Mouse (Mus musculus): ENCODE results near the gene Cyp19a1. TPM values are rescaled to one million over a fixed set of nuclear protein-coding genes. Genes with fewer than 3 reads are reported as not detected.
A peak's percentile ranks its signal among the peaks of the same experiment; 100 is the strongest.

The Cyp19a1 gene
- polyA plus RNA-seq, 1 experiment from 2014 or later: not detected

DNA sequence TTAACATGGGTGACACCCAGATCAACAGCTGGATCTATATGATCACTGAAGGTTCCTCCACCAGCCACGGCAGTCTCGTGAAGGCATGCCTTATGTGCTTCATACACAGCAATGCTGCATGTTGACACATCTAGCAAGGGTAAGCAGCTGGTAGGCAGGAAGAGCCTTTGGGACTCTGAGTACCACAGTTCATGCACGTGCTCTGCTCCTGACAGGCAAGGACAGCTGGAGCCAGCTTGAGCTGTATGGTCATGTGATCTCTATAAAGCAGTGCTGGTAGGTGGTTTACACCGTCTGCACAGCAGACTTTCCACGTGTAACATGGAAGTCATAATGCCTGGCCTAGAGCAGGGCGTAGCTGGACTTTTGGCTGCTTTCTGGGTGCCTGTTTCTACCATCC, 2.1 kb upstream of the Cyp19a1 start:
- no peak for ATAC-seq (replicated peaks)

DNA sequence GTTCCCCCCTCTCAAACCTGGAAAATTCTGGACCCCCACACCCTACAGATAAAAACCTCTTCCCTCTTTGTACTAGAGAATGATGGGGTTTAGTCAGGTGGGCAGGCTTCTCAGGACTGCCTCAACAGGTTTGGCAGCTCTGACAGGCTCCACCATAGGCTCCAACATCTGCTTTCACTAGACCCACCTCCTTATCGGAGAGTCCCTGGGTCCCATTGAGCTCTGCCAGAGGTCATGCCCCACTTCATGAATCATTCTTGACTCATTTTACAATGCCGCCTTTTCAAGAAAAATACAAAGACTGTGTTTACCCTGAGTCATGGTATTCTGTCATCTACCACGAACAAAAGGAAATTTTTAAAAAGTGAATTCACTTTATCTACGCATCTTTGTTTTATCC, 3.2 kb downstream of the Cyp19a1 start:
- no peak overlapping the region for H3K4me2 ChIP-seq
- H3K27me3 ChIP-seq (replicated peaks): no peaks in the 10 kb centered on the region
- no peaks in the 10 kb centered on the region for H3K4me1 ChIP-seq
- H3K36me3 ChIP-seq (replicated peaks): no peaks in the 10 kb centered on the region
- H3K27ac ChIP-seq: no peak overlapping the region
- H3K9me3 ChIP-seq: no peaks in the 10 kb centered on the region
- WGBS: 82% methylated on average over 4 of the region's 4 CpGs
- H3K9ac ChIP-seq: no peak overlapping the region
- no peak overlapping the region for H3K4me3 ChIP-seq
- no peak for ATAC-seq (replicated peaks)

More for the DNA sequence above, 2.1 kb upstream of the Cyp19a1 start:
- Histone ChIP-seq H3K9me3 (no peaks in the 10 kb centered on the region), H3K36me3 (replicated peaks) (no peaks in the 10 kb centered on the region), H3K4me3 (no peak overlapping the region), H3K27me3 (replicated peaks) (no peaks in the 10 kb centered on the region), H3K4me1 (no peaks in the 10 kb centered on the region), H3K9ac (no peak overlapping the region), H3K27ac (no peak overlapping the region), H3K4me2 (no peak overlapping the region)
- 82% methylated on average over 6 of the region's 6 CpGs for WGBS

DNA sequence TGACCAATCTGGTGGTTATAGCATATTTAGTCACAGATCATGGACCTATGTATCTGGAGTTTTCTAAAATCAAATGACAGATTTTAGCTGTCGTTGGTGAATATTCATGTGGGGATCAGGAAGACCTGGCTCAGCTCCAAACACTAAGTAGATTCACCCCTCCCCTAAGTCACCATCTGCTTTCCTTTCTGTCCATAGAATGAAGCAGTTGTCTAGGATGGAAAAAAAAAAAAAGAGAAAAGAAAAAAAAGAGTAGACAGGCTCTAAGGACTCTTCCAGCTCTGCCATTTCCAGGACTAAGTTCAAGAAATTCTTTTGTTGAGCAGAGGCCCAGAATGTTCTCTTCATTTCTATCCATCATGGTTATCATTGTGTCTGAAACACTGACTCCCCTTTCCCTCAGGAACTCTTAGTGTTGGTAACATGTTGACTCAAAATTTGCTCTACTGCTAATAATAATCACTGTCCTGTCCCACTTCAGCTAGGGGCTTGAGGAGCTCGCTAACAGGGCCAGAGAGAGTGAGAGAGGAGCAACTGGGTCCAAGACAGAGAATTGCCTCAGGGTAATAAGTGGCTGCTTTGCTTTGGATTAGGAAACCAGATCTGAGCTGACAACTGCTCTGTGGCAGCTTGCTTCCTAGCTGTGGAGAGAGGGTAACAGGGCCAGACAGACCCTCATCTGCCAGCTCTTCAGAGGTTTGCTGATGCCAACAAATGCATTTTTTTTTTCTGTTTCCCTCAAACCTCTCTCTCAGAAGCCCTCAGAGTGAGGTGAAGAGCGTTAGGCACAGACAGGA, 22.8 kb downstream of the Cyp19a1 start:
- H3K4me3 ChIP-seq: no peak overlapping the region
- no peaks in the 10 kb centered on the region for H3K9me3 ChIP-seq
- no peak for ATAC-seq (replicated peaks)
- H3K4me1 ChIP-seq: peaks cover 7% of the 10 kb centered on the region
- no peak overlapping the region for H3K9ac ChIP-seq
- 48% methylated on average over 3 of the region's 3 CpGs for WGBS
- 0 out of 2 replicates have a peak overlapping the region, but pooled peaks have one; percentile 18 for H3K27ac ChIP-seq
- H3K4me2 ChIP-seq: no peak overlapping the region
- H3K36me3 ChIP-seq (replicated peaks): no peaks in the 10 kb centered on the region
- H3K27me3 ChIP-seq (replicated peaks): no peaks in the 10 kb centered on the region

DNA sequence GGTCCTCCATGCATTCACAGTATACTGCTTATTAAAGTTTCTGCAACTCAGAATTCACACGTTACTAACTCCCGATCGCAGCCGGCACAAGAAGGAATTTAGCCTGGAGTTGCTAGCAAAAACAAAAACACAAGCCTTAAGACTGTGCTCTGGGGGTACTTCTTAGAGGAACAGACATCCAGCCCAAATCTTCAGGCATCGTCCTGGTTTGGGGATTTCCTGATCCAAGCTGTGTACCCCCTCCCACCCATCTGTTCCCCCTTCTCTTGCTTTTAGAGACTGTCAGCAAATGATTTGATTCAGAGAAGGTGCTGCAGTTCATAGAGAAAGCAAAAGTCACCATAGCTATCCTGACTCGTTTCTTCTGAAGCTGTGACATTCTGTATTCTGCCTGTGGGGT, 40.3 kb downstream of the Cyp19a1 start:
- no peak overlapping the region for H3K9ac ChIP-seq
- no peak for ATAC-seq (replicated peaks)
- H3K27me3 ChIP-seq (replicated peaks): no peaks in the 10 kb centered on the region
- no peak overlapping the region for H3K4me3 ChIP-seq
- H3K4me2 ChIP-seq: no peak overlapping the region
- H3K9me3 ChIP-seq: no peaks in the 10 kb centered on the region
- no peaks in the 10 kb centered on the region for H3K4me1 ChIP-seq
- H3K36me3 ChIP-seq (replicated peaks): no peaks in the 10 kb centered on the region
- H3K27ac ChIP-seq: no peak overlapping the region
- WGBS: 59% methylated on average over 6 of the region's 6 CpGs

DNA sequence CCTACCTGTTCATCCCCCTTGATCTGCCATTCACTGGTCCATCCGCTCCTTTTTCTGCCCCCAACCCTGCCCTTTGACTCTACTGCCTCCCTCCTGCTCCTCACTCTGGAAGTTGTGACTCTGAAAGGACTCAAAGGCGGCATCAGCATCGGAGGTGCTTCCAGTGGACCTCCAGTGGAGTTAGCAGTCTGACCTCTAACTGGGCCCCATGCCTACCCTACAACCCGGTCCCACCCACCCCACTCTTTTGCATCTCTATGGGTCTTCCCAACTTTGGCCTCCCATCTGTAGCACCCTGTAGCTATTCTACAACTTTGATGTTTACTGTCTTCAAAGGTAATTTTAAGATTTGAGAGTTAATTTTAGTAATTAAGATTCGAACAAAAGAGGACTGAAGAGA, 51.4 kb downstream of the Cyp19a1 start:
- no peaks in the 10 kb centered on the region for H3K27me3 ChIP-seq (replicated peaks)
- no peak overlapping the region for H3K4me3 ChIP-seq
- H3K27ac ChIP-seq: no peak overlapping the region
- H3K36me3 ChIP-seq (replicated peaks): no peaks in the 10 kb centered on the region
- no peak overlapping the region for H3K4me2 ChIP-seq
- ATAC-seq (replicated peaks): no peak
- WGBS: 71% methylated on average over 5 of the region's 5 CpGs
- no peak overlapping the region for H3K9ac ChIP-seq
- no peaks in the 10 kb centered on the region for H3K9me3 ChIP-seq
- H3K4me1 ChIP-seq: no peaks in the 10 kb centered on the region

DNA sequence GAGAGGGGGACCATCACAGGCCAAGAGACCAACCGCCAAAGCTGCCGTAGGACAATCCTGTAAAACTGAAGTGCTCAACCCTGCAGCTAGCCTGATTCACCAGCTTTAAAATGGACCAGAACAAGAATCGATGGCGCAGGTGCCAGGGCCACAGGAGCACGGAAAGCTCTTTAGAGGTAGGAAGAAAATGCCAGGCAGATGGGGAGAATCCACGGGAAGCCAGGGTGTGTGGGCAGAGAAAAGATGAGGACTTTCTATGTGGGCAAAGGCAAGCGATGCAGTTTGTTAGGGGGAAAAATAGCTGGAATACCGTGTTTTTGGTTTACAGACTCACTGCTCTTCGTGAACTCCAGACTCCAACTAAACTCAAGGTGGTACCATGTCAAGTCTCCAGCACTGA, 53.0 kb downstream of the Cyp19a1 start:
- no peaks in the 10 kb centered on the region for H3K4me1 ChIP-seq
- H3K9me3 ChIP-seq: no peaks in the 10 kb centered on the region
- H3K4me3 ChIP-seq: no peak overlapping the region
- no peak overlapping the region for H3K27ac ChIP-seq
- ATAC-seq (replicated peaks): no peak
- no peaks in the 10 kb centered on the region for H3K27me3 ChIP-seq (replicated peaks)
- WGBS: 88% methylated on average over 9 of the region's 9 CpGs
- no peaks in the 10 kb centered on the region for H3K36me3 ChIP-seq (replicated peaks)
- no peak overlapping the region for H3K9ac ChIP-seq
- no peak overlapping the region for H3K4me2 ChIP-seq

DNA sequence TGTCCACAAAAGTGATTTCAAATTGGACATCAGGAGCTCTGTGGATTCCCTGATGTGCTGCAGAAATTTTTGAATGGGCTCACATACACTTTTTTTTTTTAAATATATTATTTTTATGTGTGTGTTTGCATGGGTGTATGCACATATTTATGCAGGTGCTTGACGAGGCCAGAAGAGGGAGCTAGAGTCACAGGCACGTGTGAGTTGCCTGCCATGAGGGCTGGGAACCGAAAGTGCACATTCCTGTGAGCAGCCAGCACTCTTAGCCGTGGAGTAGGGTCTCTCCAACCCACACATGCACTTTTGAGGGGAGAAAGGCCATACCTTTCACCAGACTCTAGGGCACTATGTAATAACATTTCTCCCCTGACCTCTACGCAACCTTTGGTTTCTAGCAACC, 73.1 kb downstream of the Cyp19a1 start:
- no peaks in the 10 kb centered on the region for H3K36me3 ChIP-seq (replicated peaks)
- H3K27ac ChIP-seq: no peak overlapping the region
- H3K27me3 ChIP-seq (replicated peaks): no peaks in the 10 kb centered on the region
- no peak overlapping the region for H3K9ac ChIP-seq
- ATAC-seq (replicated peaks): no peak
- no peak overlapping the region for H3K4me2 ChIP-seq
- no peak overlapping the region for H3K4me3 ChIP-seq
- H3K9me3 ChIP-seq: no peaks in the 10 kb centered on the region
- 76% methylated on average over 5 of the region's 5 CpGs for WGBS
- no peaks in the 10 kb centered on the region for H3K4me1 ChIP-seq

DNA sequence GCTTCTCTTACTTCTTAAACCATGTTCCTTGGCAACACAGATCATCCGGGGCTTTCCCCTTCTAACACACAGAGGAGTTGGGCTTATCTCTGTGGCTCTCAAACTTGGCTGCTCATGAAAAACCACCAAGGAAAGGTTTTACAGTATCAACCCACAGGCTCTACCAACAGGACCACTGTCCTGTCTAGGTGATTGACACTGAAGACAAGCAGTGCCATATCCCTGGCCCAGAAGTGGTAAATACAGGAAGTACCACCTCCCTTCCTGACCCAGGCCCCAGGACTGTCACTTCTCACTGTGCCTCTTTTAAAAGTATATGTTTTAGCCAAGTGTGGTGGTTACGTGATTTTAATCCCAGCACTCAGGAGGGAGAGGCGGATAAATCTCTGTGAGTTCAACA, 76.5 kb downstream of the Cyp19a1 start:
- ATAC-seq (replicated peaks): no peak
- Histone ChIP-seq H3K36me3 (replicated peaks) (no peaks in the 10 kb centered on the region), H3K4me1 (no peaks in the 10 kb centered on the region), H3K4me3 (no peak overlapping the region), H3K9me3 (no peaks in the 10 kb centered on the region), H3K27me3 (replicated peaks) (no peaks in the 10 kb centered on the region), H3K9ac (no peak overlapping the region), H3K27ac (no peak overlapping the region), H3K4me2 (no peak overlapping the region)
- WGBS: 87% methylated on average over 3 of the region's 3 CpGs

DNA sequence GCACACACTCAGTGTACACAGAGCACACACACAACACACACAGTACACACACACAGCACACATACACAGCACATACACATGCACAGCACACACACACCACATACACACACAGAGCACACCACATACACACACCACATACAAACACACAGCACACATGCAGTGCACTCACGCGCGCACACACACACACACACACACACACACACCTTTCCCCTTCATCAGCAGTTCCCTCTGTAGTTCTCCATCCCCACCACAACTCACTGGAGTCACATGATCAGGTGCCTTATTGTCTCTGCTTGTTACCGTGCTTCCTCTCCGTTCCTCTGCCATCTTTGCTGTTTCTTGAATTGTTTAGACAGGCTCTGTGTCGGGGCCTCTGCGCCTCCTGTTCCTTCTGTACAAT, 85.4 kb downstream of the Cyp19a1 start:
- Histone ChIP-seq H3K9me3 (no peaks in the 10 kb centered on the region), H3K9ac (no peak overlapping the region), H3K4me3 (no peak overlapping the region), H3K27ac (no peak overlapping the region), H3K4me1 (no peaks in the 10 kb centered on the region), H3K36me3 (replicated peaks) (no peaks in the 10 kb centered on the region), H3K27me3 (replicated peaks) (no peaks in the 10 kb centered on the region), H3K4me2 (no peak overlapping the region)
- 81% methylated on average over 7 of the region's 7 CpGs for WGBS
- ATAC-seq (replicated peaks): no peak

DNA sequence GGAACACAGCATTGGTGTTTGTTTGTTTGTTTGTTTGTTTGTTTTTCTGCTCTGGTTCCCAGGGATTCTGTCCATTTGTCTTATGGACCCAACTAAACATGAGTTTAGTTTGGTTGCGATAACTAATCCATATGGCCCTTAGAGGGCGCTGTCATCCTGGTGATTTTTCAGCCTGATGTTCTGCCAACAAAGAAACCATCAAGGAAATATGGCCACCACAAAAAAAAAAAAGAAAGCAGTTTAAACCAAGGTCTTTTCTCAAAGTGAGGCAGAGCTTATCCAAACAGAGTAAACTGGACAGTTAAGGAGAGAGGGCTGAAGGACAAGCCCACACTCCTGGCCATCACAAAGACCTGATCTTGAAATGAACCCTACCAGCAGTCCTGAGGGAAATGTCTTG, 86.6 kb downstream of the Cyp19a1 start:
- no peak overlapping the region for H3K4me3 ChIP-seq
- ATAC-seq (replicated peaks): no peak
- 14% methylated on average over 2 of the region's 2 CpGs for WGBS

DNA sequence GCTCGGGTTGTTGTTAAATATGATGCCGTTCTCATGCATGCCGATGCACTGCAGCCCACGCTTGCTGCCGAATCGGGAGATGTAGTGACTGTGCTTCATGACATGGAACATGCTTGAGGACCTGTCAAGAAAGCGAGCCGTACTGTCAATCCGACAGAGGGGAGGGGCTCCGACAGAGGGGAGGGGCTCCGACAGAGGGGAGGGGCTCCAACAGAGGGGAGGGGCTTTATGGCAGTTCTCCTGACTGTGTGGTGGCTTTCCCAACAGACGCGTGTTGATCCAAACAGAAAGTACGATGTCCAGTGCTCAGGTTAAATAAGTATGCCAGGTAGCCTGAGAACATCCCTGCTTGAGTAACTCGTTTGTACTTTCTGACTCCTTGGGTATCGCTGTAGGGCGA, 87.7 kb downstream of the Cyp19a1 start:
- no peak overlapping the region for H3K9ac ChIP-seq
- no peaks in the 10 kb centered on the region for H3K4me1 ChIP-seq
- H3K27me3 ChIP-seq (replicated peaks): no peaks in the 10 kb centered on the region
- ATAC-seq (replicated peaks): no peak
- no peaks in the 10 kb centered on the region for H3K36me3 ChIP-seq (replicated peaks)
- H3K4me2 ChIP-seq: no peak overlapping the region
- H3K9me3 ChIP-seq: no peaks in the 10 kb centered on the region
- no peak overlapping the region for H3K27ac ChIP-seq
- 81% methylated on average over 17 of the region's 17 CpGs for WGBS
- H3K4me3 ChIP-seq: no peak overlapping the region

More for the DNA sequence above, 86.6 kb downstream of the Cyp19a1 start:
- Histone ChIP-seq H3K27me3 (replicated peaks) (no peaks in the 10 kb centered on the region), H3K9ac (no peak overlapping the region), H3K4me1 (no peaks in the 10 kb centered on the region), H3K27ac (no peak overlapping the region), H3K36me3 (replicated peaks) (no peaks in the 10 kb centered on the region), H3K4me2 (no peak overlapping the region), H3K9me3 (no peaks in the 10 kb centered on the region)

DNA sequence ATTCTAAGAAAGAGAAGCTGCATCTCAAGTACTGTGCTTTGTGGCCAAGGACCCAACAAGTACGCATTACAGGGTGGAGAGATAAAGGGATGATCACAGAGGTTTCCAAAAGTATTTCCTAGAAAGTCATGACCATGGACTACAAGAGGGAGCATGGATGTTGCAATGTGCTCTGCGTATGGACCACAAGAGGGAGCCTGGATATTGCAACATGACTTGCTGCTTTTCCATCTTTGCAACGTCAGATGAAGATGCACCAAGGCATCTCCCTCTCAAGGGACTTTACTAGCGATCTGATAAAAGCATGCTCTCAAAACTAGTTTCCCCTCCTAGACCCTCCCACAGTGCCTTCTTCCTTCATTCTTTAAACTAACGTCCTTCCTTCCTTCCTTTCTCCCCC, 98.4 kb downstream of the Cyp19a1 start:
- ATAC-seq (replicated peaks): 0 out of 2 replicates have a peak, but pooled peaks have one; percentile 39
- Histone ChIP-seq H3K27ac (no peak overlapping the region), H3K27me3 (replicated peaks) (no peaks in the 10 kb centered on the region), H3K36me3 (replicated peaks) (no peaks in the 10 kb centered on the region), H3K9ac (no peak overlapping the region), H3K9me3 (no peaks in the 10 kb centered on the region), H3K4me2 (peak overlapping the region; percentile 27; the same call in 1 of the 2 replicates), H3K4me3 (no peak overlapping the region; the same call in 1 of the 2 replicates), H3K4me1 (no peaks in the 10 kb centered on the region)
- WGBS: 50% methylated on average over 5 of the region's 5 CpGs

DNA sequence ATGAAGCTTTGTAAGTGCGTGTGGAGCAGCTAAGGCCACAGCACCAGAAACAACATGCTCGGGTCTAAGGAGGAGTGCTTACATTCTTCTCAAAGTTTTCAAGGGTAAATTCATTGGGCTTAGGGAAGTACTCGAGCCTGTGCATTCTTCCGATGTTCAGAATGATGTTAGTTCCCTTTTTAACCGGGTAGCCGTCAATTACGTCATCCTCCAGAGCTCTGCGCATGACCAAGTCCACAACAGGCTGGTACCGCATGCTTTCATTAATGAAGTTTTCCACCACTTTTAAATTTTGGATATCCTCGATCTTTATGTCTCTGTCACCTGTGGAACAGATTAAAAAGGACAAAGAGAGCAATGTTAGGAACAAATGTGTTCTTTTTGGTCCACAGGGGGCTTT, 99.5 kb downstream of the Cyp19a1 start:
- Histone ChIP-seq H3K36me3 (replicated peaks) (no peaks in the 10 kb centered on the region), H3K4me3 (no peak overlapping the region), H3K27me3 (replicated peaks) (no peaks in the 10 kb centered on the region), H3K4me2 (no peak overlapping the region), H3K9me3 (no peaks in the 10 kb centered on the region), H3K4me1 (no peaks in the 10 kb centered on the region), H3K9ac (no peak overlapping the region), H3K27ac (no peak overlapping the region)
- WGBS: 84% methylated on average over 10 of the region's 10 CpGs
- ATAC-seq (replicated peaks): no peak

Measured in midbrain, embryonic 15.5 days (tissue).